ENCODE assay signal across 19 mouse cellular contexts in genomic region chr14:121930731-121931383, GRCm38 (mm10). TPM values are rescaled to one million over a fixed set of nuclear protein-coding genes. Genes with fewer than 3 reads are reported as not detected.
A peak's percentile ranks its signal among the peaks of the same experiment; 100 is the strongest.
DNase-seq lines count a peak whose midpoint lies in the region; ATAC-seq and TF ChIP-seq lines count a peak whose summit lies in the region.
"Had no signal": no experiment of that assay in that cellular context is flagged by ENCODE, and none has a peak within 500 bp of the region (broad histone marks: within the 10 kb centered on the region; RNA-seq: fewer than 3 reads in every experiment).

No protein-coding gene starts in this region.

- DNase-seq in heart, adult 11 months = peak; percentile 65
- DNase-seq in heart, postnatal 36 days = no peak
- peak; percentile 45 for DNase-seq in 416B (ENCODE audit: low read depth)
- peak; percentile 28 for DNase-seq in MEL (ENCODE audit: low read depth, low spot score)
- DNase-seq in layer of hippocampus, adult 9-10 months (ENCODE audit: low spot score) = no peak
- no peak for DNase-seq in layer of hippocampus, adult 18-20 months (ENCODE audit: low spot score in 2 of 2)
- no peak for DNase-seq in liver
- DNase-seq: adrenal gland, postnatal 25 days; cerebellum, adult 11 months; kidney, adult 18-20 months; kidney, postnatal 36 days; layer of hippocampus, postnatal 36 days; lung, postnatal 10 days had no signal

- no peaks in the 10 kb centered on the region for H3K9me3 ChIP-seq in MEL (replicated peaks; ENCODE audit: insufficient read depth, low read length)

- H3K4me3 ChIP-seq in MEL (ENCODE audit: control insufficient read depth in 1 of 2, insufficient read depth in 1 of 2, low read depth in 2 of 2, low read length in 2 of 2) = no peak overlapping the region
- H3K4me3 ChIP-seq: forebrain, embryonic 12.5 days; heart, embryonic 12.5 days; hindbrain, embryonic 12.5 days; liver, embryonic 12.5 days had no signal

- no peak for TF ChIP-seq RAD21 in MEL (IDR thresholded peaks at IDR 0.05; ENCODE audit: low read depth, low read length)

- intact Hi-C loops in heart, postnatal 36 days (cut with DNase I) = no loop called here

- no peaks in the 10 kb centered on the region for H3K79me2 ChIP-seq in MEL (ENCODE audit: control insufficient read depth, insufficient read depth, low read length, poor library complexity)

- peak; percentile 46 for ATAC-seq in inflammation-experienced regulatory T-cells, adult 6 months
- ATAC-seq: liver, embryonic 12.5 days had no signal

- no peak for TF ChIP-seq CTCF in MEL (IDR thresholded peaks at IDR 0.05 in 2 of 3, conservative IDR thresholded peaks at IDR 0.05 in 1 of 3; ENCODE audit: control insufficient read depth in 1 of 3, insufficient read depth in 1 of 3, low read depth in 2 of 3, low read length in 3 of 3, poor library complexity in 1 of 3, severe bottlenecking in 1 of 3)

- H3K4me1 ChIP-seq in MEL (ENCODE audit: control insufficient read depth in 1 of 2, insufficient read depth in 2 of 2, low read length in 2 of 2) = peaks cover 0 to 3% of the 10 kb centered on the region in 2 experiments

- no peaks in the 10 kb centered on the region for H3K27me3 ChIP-seq in MEL (ENCODE audit: control insufficient read depth in 1 of 2, insufficient read depth in 2 of 2, low read length in 2 of 2)
- H3K27me3 ChIP-seq: forebrain, embryonic 12.5 days; heart, embryonic 12.5 days; hindbrain, embryonic 12.5 days; liver, embryonic 12.5 days had no signal

- TF ChIP-seq POLR2A in MEL (IDR thresholded peaks at IDR 0.05; ENCODE audit: control insufficient read depth in 1 of 2, insufficient read depth in 1 of 2, low read depth in 1 of 2, low read length in 2 of 2, poor library complexity in 1 of 2) = no peak

- no peak for TF ChIP-seq EP300 in MEL (IDR thresholded peaks at IDR 0.05; ENCODE audit: low read depth in 1 of 2, low read length in 2 of 2)

- H3K27ac ChIP-seq in MEL (ENCODE audit: control insufficient read depth, low read depth, low read length) = no peak overlapping the region
- H3K27ac ChIP-seq: forebrain, embryonic 12.5 days; hindbrain, embryonic 12.5 days had no signal

- H3K9ac ChIP-seq in MEL (ENCODE audit: control insufficient read depth, low read depth, low read length, poor library complexity, severe bottlenecking) = no peak overlapping the region
- H3K9ac ChIP-seq: forebrain, embryonic 12.5 days; heart, embryonic 12.5 days; hindbrain, embryonic 12.5 days; liver, embryonic 12.5 days had no signal

- peaks cover 0 to 9% of the 10 kb centered on the region in 2 experiments; a peak in 3 of 4 replicates for H3K36me3 ChIP-seq in MEL (ENCODE audit: control insufficient read depth in 1 of 2, insufficient read depth in 2 of 2, low read length in 2 of 2)

TF ChIP-seq in MEL, 35 proteins besides CTCF, POLR2A, EP300 and RAD21:
- no peak for TF ChIP-seq ZKSCAN1 (IDR thresholded peaks at IDR 0.05; ENCODE audit: low read depth, low read length)
- no peak for TF ChIP-seq NRF1 (IDR thresholded peaks at IDR 0.05; ENCODE audit: insufficient read depth, low read depth, low read length, poor library complexity, severe bottlenecking)
- no peak for TF ChIP-seq CHD1 (IDR thresholded peaks at IDR 0.05; ENCODE audit: low read depth, low read length)
- TF ChIP-seq TCF12 (IDR thresholded peaks at IDR 0.05; ENCODE audit: low read depth, low read length) = no peak
- TF ChIP-seq CHD2 (IDR thresholded peaks at IDR 0.05; ENCODE audit: low read length) = no peak
- TF ChIP-seq KAT2A (conservative IDR thresholded peaks at IDR 0.05; ENCODE audit: low read depth, low read length) = no peak
- no peak for TF ChIP-seq ZC3H11A (IDR thresholded peaks at IDR 0.05; ENCODE audit: low read depth, low read length)
- TF ChIP-seq SIN3A (IDR thresholded peaks at IDR 0.05; ENCODE audit: low read length) = no peak
- no peak for TF ChIP-seq RCOR1 (IDR thresholded peaks at IDR 0.05; ENCODE audit: low read depth, low read length)
- TF ChIP-seq MAZ (IDR thresholded peaks at IDR 0.05; ENCODE audit: low read depth, low read length) = no peak
- TF ChIP-seq TAL1 (IDR thresholded peaks at IDR 0.05; ENCODE audit: low read length) = no peak
- TF ChIP-seq MAX (IDR thresholded peaks at IDR 0.05; ENCODE audit: low read length) = no peak
- no peak for TF ChIP-seq SMC3 (IDR thresholded peaks at IDR 0.05; ENCODE audit: low read depth, low read length)
- TF ChIP-seq ZMIZ1 (IDR thresholded peaks at IDR 0.05; ENCODE audit: low read depth, low read length) = no peak
- no peak for TF ChIP-seq ETS1 (IDR thresholded peaks at IDR 0.05; ENCODE audit: low read depth, low read length)
- TF ChIP-seq BHLHE40 (IDR thresholded peaks at IDR 0.05; ENCODE audit: borderline replicate concordance, low read depth, low read length) = no peak
- TF ChIP-seq MYC (IDR thresholded peaks at IDR 0.05; ENCODE audit: low read depth, low read length) = no peak

RNA-seq across cellular contexts. Expression of gene Gpr18, which starts 15.3 kb away (rescaled TPM):
- under 1 TPM; 0.33 to 0.46 TPM for total RNA-seq in heart, postnatal 36 days (2021)
- 0.15 and 0.20 TPM in 2 replicates for total RNA-seq in MEL (2012; rRNA removed)
- polyA plus RNA-seq in MEL (2012; ENCODE audit: insufficient read depth in 1 of 2, insufficient read length in 2 of 2, low read depth in 1 of 2, low replicate concordance in 2 of 2, missing spikeins in 1 of 2) = under 1 TPM in 1 of 2 experiments, not detected in 1; 0.06 TPM
- 10 to 100 TPM; 51.6 to 79.6 (median 77.9) TPM for polyA plus RNA-seq in inflammation-experienced regulatory T-cells, adult 6 months (2017; shearing (Covaris generic))
- not detected for total RNA-seq in layer of hippocampus, adult 18-20 months (2021)
- total RNA-seq: layer of hippocampus, postnatal 36 days; left cerebral cortex, postnatal 36 days had no signal
- polyA plus RNA-seq: hindbrain, embryonic 12.5 days; liver, embryonic 12.5 days had no signal

RNA-seq across cellular contexts. Expression of gene Gpr183, which starts 34.1 kb away (rescaled TPM):
- 1 to 10 TPM; 1.2 to 2.0 TPM for total RNA-seq in heart, postnatal 36 days (2021)
- total RNA-seq in MEL (2012; rRNA removed) = 0.04 and 0.07 TPM in 2 replicates
- polyA plus RNA-seq in MEL (2012; ENCODE audit: insufficient read depth in 1 of 2, insufficient read length in 2 of 2, low read depth in 1 of 2, low replicate concordance in 2 of 2, missing spikeins in 1 of 2) = under 1 TPM in 1 of 2 experiments, not detected in 1; 0.06 TPM
- 100 to 1,000 TPM; 108 to 142 (median 140) TPM for polyA plus RNA-seq in inflammation-experienced regulatory T-cells, adult 6 months (2017; shearing (Covaris generic))
- under 1 TPM; 0.58 to 0.92 TPM for total RNA-seq in layer of hippocampus, adult 18-20 months (2021)

RNA-seq across cellular contexts. Expression of gene Ubac2, which starts 52.4 kb away (rescaled TPM):
- total RNA-seq in heart, postnatal 36 days (2021) = 10 to 100 TPM; 26.6 to 29.1 TPM
- 30.5 and 32.9 TPM in 2 replicates for total RNA-seq in MEL (2012; rRNA removed)
- 10 to 100 TPM in 1 of 2 experiments, not detected in 1; 44.8 TPM for polyA plus RNA-seq in MEL (2012; ENCODE audit: insufficient read depth in 1 of 2, insufficient read length in 2 of 2, low read depth in 1 of 2, low replicate concordance in 2 of 2, missing spikeins in 1 of 2)
- 10 to 100 TPM; 47.9 to 88.3 (median 78.9) TPM for polyA plus RNA-seq in inflammation-experienced regulatory T-cells, adult 6 months (2017; shearing (Covaris generic))
- total RNA-seq in layer of hippocampus, adult 18-20 months (2021) = 10 to 100 TPM; 48.4 to 51.8 TPM

Comparison
In these comparisons a context has a peak if more than half of its experiments do, and no peak if none do; other contexts are left out.
1. DNase-seq: peak in heart, adult 11 months (single experiment), 416B (single experiment) and MEL (single experiment); none in heart, postnatal 36 days (0 of 2), layer of hippocampus, adult 9-10 months (single experiment), layer of hippocampus, adult 18-20 months (0 of 2) and liver (single experiment).